Mouse (Mus musculus): ENCODE data around the gene Olfr1459. TPM values are rescaled to one million over a fixed set of nuclear protein-coding genes. Genes with fewer than 3 reads are reported as not detected.

Gene Olfr1459
- polyA plus RNA-seq (2016; fragmentation: Nextera tagmentation; extraction: Ambion mirVana) = not detected in 2 replicates

DNA sequence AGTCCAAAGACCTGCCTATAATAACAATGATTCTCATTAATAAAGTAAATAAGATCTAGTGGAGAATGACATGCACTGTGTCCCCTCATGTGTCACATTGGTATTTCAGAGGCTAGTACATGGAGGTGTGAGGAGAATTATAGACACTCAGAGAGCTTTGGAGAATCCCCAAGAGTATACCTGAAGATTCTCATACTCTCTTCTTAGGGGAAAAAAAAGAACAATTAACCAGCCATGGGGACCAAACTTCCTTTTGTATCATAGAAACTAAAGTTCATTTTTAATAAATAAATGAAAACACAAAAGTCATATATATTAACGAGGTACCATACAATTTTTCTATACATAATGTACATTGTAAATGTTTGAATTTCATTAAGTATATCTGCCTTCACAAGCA is at the start of gene Olfr1459:
Gene Olfr1459 (minus strand): TSS at position 101 of the 400 bp plus-strand sequence.
- no peak for DNase-seq (ENCODE audit: low spot score)
- Histone ChIP-seq H3K4me1 (no peaks in the 10 kb centered on the region), H3K9me3 (peaks cover 25% of the 10 kb centered on the region), H3K36me3 (replicated peaks) (no peaks in the 10 kb centered on the region), H3K27me3 (replicated peaks; ENCODE audit: low read depth, poor library complexity, severe bottlenecking) (no peaks in the 10 kb centered on the region), H3K4me3 (no peak within 1 kb of the TSS), H3K27ac (replicated peaks) (no peak within 1 kb of the TSS)
- 83% methylated on average over 1 of the region's 1 CpGs for WGBS

DNA sequence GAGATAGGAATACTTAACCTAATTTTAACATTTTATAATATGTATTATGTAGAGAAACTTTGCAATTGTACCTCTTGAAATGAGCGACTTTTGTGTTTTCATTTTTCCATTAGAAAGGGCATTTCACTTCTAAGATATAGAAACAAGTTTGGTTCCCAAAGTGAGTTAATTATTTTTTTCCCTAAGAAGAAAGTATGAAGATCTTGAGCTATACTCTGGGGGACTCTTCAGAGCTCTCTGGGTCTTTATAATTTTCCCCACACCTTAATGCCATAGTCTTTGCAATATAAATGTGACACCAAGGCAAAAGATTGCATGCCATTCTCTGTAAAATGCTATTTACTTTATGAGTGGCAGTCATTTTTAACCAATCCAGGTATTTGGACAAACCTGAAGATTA is 36.1 kb upstream of the Olfr1459 start, which contains the start of gene Olfr1462:
Gene Olfr1462 (plus strand): TSS at position 301 of the 400 bp plus-strand sequence.
- Histone ChIP-seq H3K27me3 (replicated peaks; ENCODE audit: low read depth, poor library complexity, severe bottlenecking) (no peaks in the 10 kb centered on the region), H3K36me3 (replicated peaks) (no peaks in the 10 kb centered on the region), H3K9me3 (peaks cover 31% of the 10 kb centered on the region; the same call in 1 of the 2 replicates), H3K27ac (replicated peaks) (no peak within 1 kb of the TSS), H3K4me1 (no peaks in the 10 kb centered on the region), H3K4me3 (no peak within 1 kb of the TSS)
- no peak for DNase-seq (ENCODE audit: low spot score)
- 86% methylated on average over 1 of the region's 1 CpGs for WGBS

DNA sequence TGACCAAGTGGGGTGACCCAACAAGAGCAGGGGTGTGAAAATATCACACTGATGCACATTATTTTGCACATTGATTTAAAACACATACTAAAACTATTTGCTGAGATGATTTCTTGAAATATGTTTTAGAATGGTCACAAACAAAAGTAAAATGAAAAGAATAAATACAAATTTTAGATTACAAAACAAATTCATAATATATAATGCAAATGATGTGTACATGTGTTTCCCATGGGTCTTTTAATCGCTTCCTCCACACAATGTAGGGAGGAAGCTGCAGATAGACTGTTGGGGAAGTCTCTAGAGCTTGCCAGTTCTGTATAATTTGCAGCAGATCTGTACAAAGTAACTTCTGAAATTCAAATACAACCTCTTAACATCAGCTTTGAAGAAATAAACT is 13.4 kb upstream of the Olfr1459 start, which contains the start of gene Olfr1461:
Gene Olfr1461 (plus strand): TSS at position 301 of the 400 bp plus-strand sequence.
- H3K4me3 ChIP-seq = no peak within 1 kb of the TSS
- no peaks in the 10 kb centered on the region for H3K36me3 ChIP-seq (replicated peaks)
- H3K4me1 ChIP-seq = no peaks in the 10 kb centered on the region
- H3K27ac ChIP-seq (replicated peaks) = no peak within 1 kb of the TSS
- no peak for DNase-seq (ENCODE audit: low spot score)
- no peaks in the 10 kb centered on the region for H3K27me3 ChIP-seq (replicated peaks; ENCODE audit: low read depth, poor library complexity, severe bottlenecking)
- WGBS = 65% methylated on average over 1 of the region's 1 CpGs
- H3K9me3 ChIP-seq = peaks cover 13% of the 10 kb centered on the region

DNA sequence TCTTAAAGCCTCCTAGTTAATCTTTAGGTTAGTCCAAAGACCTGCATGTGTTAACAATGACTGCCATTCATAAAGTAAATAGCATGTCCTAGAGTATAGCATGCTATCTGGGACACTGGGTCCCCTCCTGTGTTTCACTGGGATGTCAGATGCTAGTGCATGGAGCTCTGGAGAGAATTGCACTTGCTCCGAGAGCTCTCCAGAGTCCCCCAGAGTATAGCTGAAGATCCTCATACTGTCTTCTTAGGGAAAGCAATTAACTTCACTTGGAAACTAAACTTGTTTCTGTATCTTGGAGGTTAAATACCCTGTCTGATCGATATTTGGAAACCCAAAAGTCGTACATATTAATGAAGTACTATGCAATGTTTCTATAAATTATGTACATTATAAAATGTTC is 42.7 kb downstream of the Olfr1459 start, which contains the start of gene Olfr1458:
Gene Olfr1458 (minus strand): TSS at position 101 of the 400 bp plus-strand sequence.
- Histone ChIP-seq H3K4me1 (no peaks in the 10 kb centered on the region), H3K27me3 (replicated peaks; ENCODE audit: low read depth, poor library complexity, severe bottlenecking) (no peaks in the 10 kb centered on the region), H3K4me3 (no peak within 1 kb of the TSS), H3K9me3 (peaks cover 27% of the 10 kb centered on the region), H3K27ac (replicated peaks) (no peak within 1 kb of the TSS), H3K36me3 (replicated peaks) (no peaks in the 10 kb centered on the region)
- WGBS = 85% methylated on average over 3 of the region's 3 CpGs
- no peak for DNase-seq (ENCODE audit: low spot score)

DNA sequence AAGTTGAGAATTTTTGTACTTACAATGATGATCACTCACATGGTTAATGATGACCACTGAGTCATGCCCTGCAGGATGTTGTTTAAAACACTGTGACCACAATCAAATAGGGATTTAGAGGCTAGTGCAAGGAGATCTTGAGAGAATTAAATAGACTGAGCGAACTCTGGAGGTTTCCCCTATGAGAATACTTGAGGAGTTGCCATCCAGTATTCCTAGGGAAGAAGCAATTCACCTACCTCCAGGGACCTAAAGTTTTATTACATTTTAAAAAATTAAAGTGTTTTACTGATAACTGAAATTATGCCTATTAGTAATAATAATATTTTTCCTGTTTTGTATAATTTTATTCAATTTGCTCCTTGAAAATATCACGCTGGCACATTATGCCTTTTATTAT is 51.6 kb downstream of the Olfr1459 start, which contains the start of gene Olfr1457:
Gene Olfr1457 (minus strand): TSS at position 101 of the 400 bp plus-strand sequence.
- H3K9me3 ChIP-seq = peaks cover 17% of the 10 kb centered on the region; the same call in 1 of the 2 replicates
- H3K4me1 ChIP-seq = no peaks in the 10 kb centered on the region
- no peak within 1 kb of the TSS for H3K27ac ChIP-seq (replicated peaks)
- DNase-seq (ENCODE audit: low spot score) = no peak
- H3K4me3 ChIP-seq = no peak within 1 kb of the TSS
- H3K27me3 ChIP-seq (replicated peaks; ENCODE audit: low read depth, poor library complexity, severe bottlenecking) = no peaks in the 10 kb centered on the region
- 85% methylated on average over 2 of the region's 2 CpGs for WGBS
- H3K36me3 ChIP-seq (replicated peaks) = no peaks in the 10 kb centered on the region

DNA sequence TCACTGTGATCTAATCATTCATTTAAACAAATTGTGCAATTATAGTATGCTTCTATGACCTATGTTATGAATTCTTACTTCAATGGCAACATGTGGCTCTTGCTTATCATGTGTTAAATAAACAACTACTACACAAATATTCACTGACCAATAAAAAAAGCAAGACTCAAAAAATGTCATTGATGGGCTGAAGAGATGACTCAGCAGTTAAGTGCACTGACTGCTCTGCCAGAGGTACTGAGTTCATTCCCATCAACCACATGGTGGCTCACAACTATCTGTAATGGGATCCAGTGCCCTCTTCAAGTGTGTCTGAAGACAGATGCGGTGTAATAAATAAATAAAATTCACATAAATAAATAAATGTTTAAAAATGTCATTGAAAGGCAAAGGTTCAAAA is 55.4 kb downstream of the Olfr1459 start:
- DNase-seq (ENCODE audit: low spot score) = no peak
- H3K9me3 ChIP-seq = peaks cover 32% of the 10 kb centered on the region
- no peak overlapping the region for H3K4me3 ChIP-seq
- WGBS = 89% methylated on average over 1 of the region's 1 CpGs
- H3K4me1 ChIP-seq = no peaks in the 10 kb centered on the region
- H3K27me3 ChIP-seq (replicated peaks; ENCODE audit: low read depth, poor library complexity, severe bottlenecking) = no peaks in the 10 kb centered on the region
- no peaks in the 10 kb centered on the region for H3K36me3 ChIP-seq (replicated peaks)
- H3K27ac ChIP-seq (replicated peaks) = no peak overlapping the region

Other genes starting within 250 kb of the Olfr1459 start
- gene Olfr1447, start 245.8 kb downstream of the Olfr1459 start, polyA plus RNA-seq (2016; fragmentation: Nextera tagmentation; extraction: Ambion mirVana) = not detected in 2 replicates
- gene Olfr1448, start 225.1 kb downstream of the Olfr1459 start, polyA plus RNA-seq (2016; fragmentation: Nextera tagmentation; extraction: Ambion mirVana) = not detected in 2 replicates
- gene Olfr1449, start 218.7 kb downstream of the Olfr1459 start, polyA plus RNA-seq (2016; fragmentation: Nextera tagmentation; extraction: Ambion mirVana) = not detected in 2 replicates
- gene Olfr1450, start 199.3 kb downstream of the Olfr1459 start, polyA plus RNA-seq (2016; fragmentation: Nextera tagmentation; extraction: Ambion mirVana) = not detected in 2 replicates
- not detected in 2 replicates for gene Olfr1451, start 154.5 kb downstream of the Olfr1459 start, polyA plus RNA-seq (2016; fragmentation: Nextera tagmentation; extraction: Ambion mirVana)
- gene Olfr1453, start 121.2 kb downstream of the Olfr1459 start, polyA plus RNA-seq (2016; fragmentation: Nextera tagmentation; extraction: Ambion mirVana) = not detected in 2 replicates
- gene Olfr1454, start 88.9 kb downstream of the Olfr1459 start, polyA plus RNA-seq (2016; fragmentation: Nextera tagmentation; extraction: Ambion mirVana) = not detected in 2 replicates
- not detected in 2 replicates for gene Olfr1457, start 51.7 kb downstream of the Olfr1459 start, polyA plus RNA-seq (2016; fragmentation: Nextera tagmentation; extraction: Ambion mirVana)
- gene Olfr1458, start 42.8 kb downstream of the Olfr1459 start, polyA plus RNA-seq (2016; fragmentation: Nextera tagmentation; extraction: Ambion mirVana) = not detected in 2 replicates
- gene Olfr1461, start 13.5 kb upstream of the Olfr1459 start, polyA plus RNA-seq (2016; fragmentation: Nextera tagmentation; extraction: Ambion mirVana) = not detected in 2 replicates
- gene Olfr1462, start 36.2 kb upstream of the Olfr1459 start, polyA plus RNA-seq (2016; fragmentation: Nextera tagmentation; extraction: Ambion mirVana) = not detected in 2 replicates
- not detected in 2 replicates for gene Olfr1463, start 81.8 kb upstream of the Olfr1459 start, polyA plus RNA-seq (2016; fragmentation: Nextera tagmentation; extraction: Ambion mirVana)
- gene Olfr1465, start 166.0 kb upstream of the Olfr1459 start, polyA plus RNA-seq (2016; fragmentation: Nextera tagmentation; extraction: Ambion mirVana) = not detected in 2 replicates
- gene Olfr1466, start 189.3 kb upstream of the Olfr1459 start, polyA plus RNA-seq (2016; fragmentation: Nextera tagmentation; extraction: Ambion mirVana) = not detected in 2 replicates
- not detected in 2 replicates for gene Olfr1467, start 212.7 kb upstream of the Olfr1459 start, polyA plus RNA-seq (2016; fragmentation: Nextera tagmentation; extraction: Ambion mirVana)